Mouse (Mus musculus) neural tube, embryonic 11.5 days (tissue): Measurements from ENCODE around the gene Ctcf. TPM values are rescaled to one million over a fixed set of nuclear protein-coding genes. Genes with fewer than 3 reads are reported as not detected.
A peak's percentile ranks its signal among the peaks of the same experiment; 100 is the strongest.
"Not testable (repeated sequence)": the region's sequence is repeated elsewhere in the genome, so short reads cannot be mapped to it uniquely, and the experiment has no call there.

Source experiments
- ATAC-seq: fragments of 200-750 bp; cut with Nextera tagmentation; 2 replicates; pipeline ENCODE4 v1.8.0; 2017; ENCODE audit warnings: moderate number of reproducible peaks, mild to moderate bottlenecking, moderate TSS enrichment, moderate library complexity; ENCODE audit not compliant: insufficient read depth, low FRiP score, low TSS enrichment
- DNase-seq: peaks from one replicate; pipeline ENCODE4 v3.0.0-alpha.2; 2015; ENCODE audit warnings: low spot score
- H3K27ac ChIP-seq: fragments of 300-500 bp; sonication (generic); 2 replicates; pipeline ENCODE4 v1.5.1; 2014; ENCODE audit warnings: low read depth, mild to moderate bottlenecking, low read length
- H3K27me3 ChIP-seq: fragments of 300-500 bp; sonication (generic); 2 replicates; pipeline ENCODE4 v1.6.1; 2014; ENCODE audit warnings: mild to moderate bottlenecking, low read length, mixed read lengths; ENCODE audit not compliant: control insufficient read depth, insufficient read depth
- H3K36me3 ChIP-seq: fragments of 300-500 bp; sonication (generic); 2 replicates; pipeline ENCODE4 v1.6.1; 2014; ENCODE audit warnings: mild to moderate bottlenecking, low read length, moderate library complexity, mixed read lengths; ENCODE audit not compliant: control insufficient read depth, insufficient read depth
- H3K4me1 ChIP-seq: fragments of 300-500 bp; sonication (generic); 2 replicates; pipeline ENCODE4 v1.6.1; 2014; ENCODE audit warnings: low read length, mixed read lengths; ENCODE audit not compliant: control insufficient read depth, insufficient read depth
- H3K4me2 ChIP-seq: fragments of 300-500 bp; sonication (generic); 2 replicates; pipeline ENCODE4 v1.6.1; 2014; ENCODE audit warnings: low read depth, mild to moderate bottlenecking, moderate library complexity
- H3K4me3 ChIP-seq: fragments of 300-500 bp; sonication (generic); 2 replicates; pipeline ENCODE4 v1.5.1; 2014; ENCODE audit warnings: low read depth, low read length
- H3K9ac ChIP-seq: fragments of 300-500 bp; sonication (generic); 2 replicates; pipeline ENCODE4 v1.6.1; 2014; ENCODE audit warnings: mild to moderate bottlenecking, low read length
- H3K9me3 ChIP-seq: fragments of 300-500 bp; sonication (generic); 2 replicates; pipeline ENCODE4 v1.6.1; 2016; ENCODE audit warnings: low read length; ENCODE audit not compliant: control insufficient read depth
- WGBS: fragments of 180-500 bp; shearing (Covaris S2); extraction: QIAGEN DNeasy Blood & Tissue Kit; methylation state at CpG from one replicate; pipeline ENCODE4 v1.1.7; 2014; 5-methylcytosine and 5-hydroxymethylcytosine counted together
- polyA plus RNA-seq: library from polyadenylated mRNA; unstranded; fragments of >200 nt; fragmentation: Nextera tagmentation; extraction: Ambion mirVana; gene quantifications from 2 replicates; pipeline ENCODE4 v1.2.1, GENCODE M21; 2014

Ctcf gene
- 98.5 and 111 TPM in 2 replicates for polyA plus RNA-seq

- ATAC-seq = peak; percentile 89
- Histone ChIP-seq H3K4me3 (peak within 1 kb of the TSS; percentile 91), H3K27ac (peak within 1 kb of the TSS; percentile 100), H3K4me1 (peaks cover 12% of the 10 kb centered on the region; the same call in 1 of the 2 replicates), H3K36me3 (no peaks in the 10 kb centered on the region), H3K9ac (peak within 1 kb of the TSS; percentile 97), H3K9me3 (no peaks in the 10 kb centered on the region), H3K4me2 (peak within 1 kb of the TSS; percentile 93), H3K27me3 (no peaks in the 10 kb centered on the region)
- DNase-seq = peak; percentile 94
- WGBS = under 1% methylated on average over 61 of the region's 126 CpGs
These were observed at the start of gene Ctcf for GRCm38 (mm10) chr8:105636018-105636962. Gene Ctcf (plus strand): TSS chr8:105636568.

GRCm38 (mm10) chr8:105592431-105592830 is 43.9 kb upstream of the Ctcf start:
- no peaks in the 10 kb centered on the region for H3K9me3 ChIP-seq
- ATAC-seq = no peak
- H3K27me3 ChIP-seq = no peaks in the 10 kb centered on the region
- no peak overlapping the region for H3K9ac ChIP-seq
- H3K36me3 ChIP-seq = no peaks in the 10 kb centered on the region
- no peak overlapping the region for H3K27ac ChIP-seq
- H3K4me2 ChIP-seq = no peak overlapping the region
- no peaks in the 10 kb centered on the region for H3K4me1 ChIP-seq
- H3K4me3 ChIP-seq = no peak overlapping the region
- no peak for DNase-seq
- 93% methylated on average over 2 of the region's 2 CpGs for WGBS

- no peak overlapping the region for H3K4me3 ChIP-seq
- ATAC-seq = no peak
- H3K9me3 ChIP-seq = no peaks in the 10 kb centered on the region
- H3K9ac ChIP-seq = no peak overlapping the region
- H3K4me2 ChIP-seq = peak overlapping the region; percentile 22
- H3K27me3 ChIP-seq = no peaks in the 10 kb centered on the region
- WGBS = 26% methylated on average over 15 of the region's 15 CpGs
- no peaks in the 10 kb centered on the region for H3K36me3 ChIP-seq
- DNase-seq = peak; percentile 48
- no peak overlapping the region for H3K27ac ChIP-seq
- no peaks in the 10 kb centered on the region for H3K4me1 ChIP-seq
These were observed 42.5 kb upstream of the Ctcf start for GRCm38 (mm10) chr8:105593859-105594258.

GRCm38 (mm10) chr8:105594451-105595242 is 41.7 kb upstream of the Ctcf start:
- Histone ChIP-seq H3K9ac (no peak overlapping the region), H3K27me3 (no peaks in the 10 kb centered on the region), H3K4me1 (no peaks in the 10 kb centered on the region), H3K9me3 (no peaks in the 10 kb centered on the region), H3K36me3 (no peaks in the 10 kb centered on the region), H3K4me2 (no peak overlapping the region), H3K27ac (no peak overlapping the region), H3K4me3 (no peak overlapping the region)
- DNase-seq (no peak), ATAC-seq (no peak)
- 78% methylated on average over 18 of the region's 18 CpGs for WGBS

GRCm38 (mm10) chr8:105596362-105597034 is 39.9 kb upstream of the Ctcf start:
- Histone ChIP-seq H3K27ac (no peak overlapping the region), H3K4me1 (no peaks in the 10 kb centered on the region), H3K9me3 (no peaks in the 10 kb centered on the region), H3K4me2 (peak overlapping the region; percentile 16; the same call in 1 of the 2 replicates), H3K9ac (no peak overlapping the region), H3K27me3 (no peaks in the 10 kb centered on the region), H3K36me3 (no peaks in the 10 kb centered on the region), H3K4me3 (no peak overlapping the region)
- ATAC-seq (peak; percentile 58), DNase-seq (peak; percentile 66)
- WGBS = 5% methylated on average over 14 of the region's 14 CpGs

- ATAC-seq = no peak
- Histone ChIP-seq H3K27me3 (no peaks in the 10 kb centered on the region), H3K4me1 (no peaks in the 10 kb centered on the region), H3K4me2 (no peak overlapping the region), H3K36me3 (no peaks in the 10 kb centered on the region), H3K4me3 (no peak overlapping the region), H3K27ac (no peak overlapping the region), H3K9ac (no peak overlapping the region), H3K9me3 (no peaks in the 10 kb centered on the region)
- no peak for DNase-seq
- WGBS = 81% methylated on average over 6 of the region's 6 CpGs
These were observed 37.6 kb upstream of the Ctcf start for GRCm38 (mm10) chr8:105598777-105599176.

GRCm38 (mm10) chr8:105601301-105601700 is 35.1 kb upstream of the Ctcf start:
- H3K27ac ChIP-seq = no peak overlapping the region
- H3K36me3 ChIP-seq = no peaks in the 10 kb centered on the region
- H3K4me1 ChIP-seq = 0 out of 2 replicates have a peak, but pooled peaks cover 11% of the 10 kb centered on the region
- no peak overlapping the region for H3K4me3 ChIP-seq
- no peaks in the 10 kb centered on the region for H3K27me3 ChIP-seq
- ATAC-seq (no peak), DNase-seq (no peak)
- no peaks in the 10 kb centered on the region for H3K9me3 ChIP-seq
- WGBS = 73% methylated on average over 5 of the region's 5 CpGs
- no peak overlapping the region for H3K9ac ChIP-seq
- H3K4me2 ChIP-seq = no peak overlapping the region

GRCm38 (mm10) chr8:105602540-105602939 is 33.8 kb upstream of the Ctcf start:
- ATAC-seq, H3K9me3 ChIP-seq, H3K4me2 ChIP-seq, H3K9ac ChIP-seq, H3K27ac ChIP-seq, H3K4me3 ChIP-seq, H3K27me3 ChIP-seq, DNase-seq, H3K36me3 ChIP-seq: not testable (repeated sequence)
- 76% methylated on average over 3 of the region's 3 CpGs for WGBS
- H3K4me1 ChIP-seq = peaks cover 21% of the 10 kb centered on the region
